Mouse (Mus musculus) C2C12 (cell line): ENCODE measurements around the gene Nop10.

Source experiments
- CTCF ChIP-seq: IDR thresholded peaks from one replicate; pipeline ENCODE4 v1.5.1; 2011; ENCODE audit not compliant: control insufficient read depth, insufficient read depth, insufficient read length
- MAX ChIP-seq: IDR thresholded peaks from one replicate; pipeline ENCODE4 v1.6.1; 2011; ENCODE audit warnings: mild to moderate bottlenecking, control low read depth
- MYOD1 ChIP-seq: IDR thresholded peaks from one replicate; pipeline ENCODE4 v1.6.1; 2011; ENCODE audit warnings: low read depth; ENCODE audit not compliant: control insufficient read depth, insufficient read length

DNA sequence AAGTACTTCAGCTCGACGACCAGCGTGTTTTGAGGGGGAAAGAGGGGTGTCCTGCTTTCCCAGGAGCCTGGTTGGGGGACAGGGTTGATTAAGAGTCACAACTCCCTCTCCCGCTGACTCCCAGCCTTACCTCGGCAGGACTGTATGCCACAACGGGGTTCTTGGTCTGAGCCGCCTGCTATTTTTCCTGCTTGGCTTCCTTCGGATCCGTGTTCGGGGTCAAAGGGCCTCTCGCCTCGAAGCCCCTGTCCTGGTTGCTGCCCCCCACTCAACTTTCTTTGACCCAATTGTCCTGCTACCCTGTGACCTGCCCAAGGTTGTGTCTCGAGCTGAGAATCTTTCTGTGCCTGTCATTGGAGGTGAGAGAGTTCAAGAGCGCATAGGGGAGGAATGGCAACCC, 19.9 kb upstream of the Nop10 start:
- no peak for TF ChIP-seq CTCF
- no peak for TF ChIP-seq MAX
- TF ChIP-seq MYOD1 = no peak
